Mouse (Mus musculus) kidney, embryonic 16.5 days (tissue): ENCODE measurements around the gene Phtf1. TPM values are rescaled to one million over a fixed set of nuclear protein-coding genes. Genes with fewer than 3 reads are reported as not detected.

Experiments
- ATAC-seq: fragments of 200-750 bp; cut with Nextera tagmentation; 2 replicates; pipeline ENCODE4 v1.8.0; 2017; ENCODE audit warnings: moderate TSS enrichment; ENCODE audit not compliant: low FRiP score, low TSS enrichment
- H3K27ac ChIP-seq: fragments of 300-500 bp; sonication (generic); 2 replicates; pipeline ENCODE4 v1.5.1; 2014; ENCODE audit warnings: low read length
- H3K27me3 ChIP-seq: fragments of 300-500 bp; sonication (generic); 2 replicates; pipeline ENCODE4 v1.6.1; 2014; ENCODE audit warnings: low read length, control low read depth, mixed read lengths; ENCODE audit not compliant: insufficient read depth
- H3K36me3 ChIP-seq: fragments of 300-500 bp; sonication (generic); 2 replicates; pipeline ENCODE4 v1.6.1; 2014; ENCODE audit warnings: low read length, control low read depth, mixed read lengths; ENCODE audit not compliant: insufficient read depth
- H3K4me1 ChIP-seq: fragments of 300-500 bp; sonication (generic); 2 replicates; pipeline ENCODE4 v1.6.1; 2014; ENCODE audit warnings: low read length, control low read depth, mixed read lengths; ENCODE audit not compliant: insufficient read depth
- H3K4me2 ChIP-seq: fragments of 300-500 bp; sonication (generic); replicated peaks from 2 replicates; pipeline ENCODE4 v1.6.1; 2014; ENCODE audit warnings: low read depth, low read length
- H3K4me3 ChIP-seq: fragments of 300-500 bp; sonication (generic); 2 replicates; pipeline ENCODE4 v1.5.1; 2014; ENCODE audit warnings: mild to moderate bottlenecking, low read length
- H3K9ac ChIP-seq: fragments of 300-500 bp; sonication (generic); replicated peaks from 2 replicates; pipeline ENCODE4 v1.6.1; 2014; ENCODE audit warnings: low read length
- H3K9me3 ChIP-seq: fragments of 300-500 bp; sonication (generic); 2 replicates; pipeline ENCODE4 v1.6.1; 2016; ENCODE audit warnings: low read length, control low read depth
- WGBS: fragments of 180-500 bp; shearing (Covaris S2); extraction: QIAGEN DNeasy Blood & Tissue Kit; methylation state at CpG from one replicate; pipeline ENCODE4 v1.1.7; 2014; 5-methylcytosine and 5-hydroxymethylcytosine counted together
- polyA plus RNA-seq: library from polyadenylated mRNA; unstranded; fragments of >200 nt; fragmentation: Nextera tagmentation; extraction: Ambion mirVana; gene quantifications from 2 replicates; pipeline ENCODE4 v1.2.1, GENCODE M21; 2015

Phtf1 gene
- polyA plus RNA-seq, 1 experiment from 2014 or later: 26.8 TPM

- no peaks in the 10 kb centered on the region for H3K9me3 ChIP-seq
- H3K36me3 ChIP-seq: peaks cover 30% of the 10 kb centered on the region
- no peak overlapping the region for H3K4me2 ChIP-seq
- no peaks in the 10 kb centered on the region for H3K27me3 ChIP-seq
- 94% methylated on average over 2 of the region's 2 CpGs for WGBS
- no peak for ATAC-seq
- no peaks in the 10 kb centered on the region for H3K4me1 ChIP-seq
- H3K27ac ChIP-seq: no peak overlapping the region
- no peak overlapping the region for H3K9ac ChIP-seq
- no peak overlapping the region for H3K4me3 ChIP-seq
Measured at GRCm38 (mm10) chr3:104011972-104012371, 44.1 kb downstream of the Phtf1 start.

GRCm38 (mm10) chr3:104017931-104018330 is 50.0 kb downstream of the Phtf1 start:
- 90% methylated on average over 3 of the region's 3 CpGs for WGBS
- H3K4me3 ChIP-seq: no peak overlapping the region
- ATAC-seq: no peak
- no peaks in the 10 kb centered on the region for H3K4me1 ChIP-seq
- H3K36me3 ChIP-seq: peaks cover 23% of the 10 kb centered on the region
- no peaks in the 10 kb centered on the region for H3K9me3 ChIP-seq
- H3K27me3 ChIP-seq: no peaks in the 10 kb centered on the region
- H3K4me2 ChIP-seq: no peak overlapping the region
- H3K27ac ChIP-seq: no peak overlapping the region
- H3K9ac ChIP-seq: no peak overlapping the region

- no peak overlapping the region for H3K4me3 ChIP-seq
- H3K36me3 ChIP-seq: peaks cover 22% of the 10 kb centered on the region
- ATAC-seq: no peak
- H3K4me1 ChIP-seq: no peaks in the 10 kb centered on the region
- no peak overlapping the region for H3K27ac ChIP-seq
- H3K27me3 ChIP-seq: no peaks in the 10 kb centered on the region
- H3K4me2 ChIP-seq: no peak overlapping the region
- no peaks in the 10 kb centered on the region for H3K9me3 ChIP-seq
- no peak overlapping the region for H3K9ac ChIP-seq
- 63% methylated on average over 4 of the region's 4 CpGs for WGBS
Measured at GRCm38 (mm10) chr3:104019453-104019852, 51.5 kb downstream of the Phtf1 start.

- H3K4me1 ChIP-seq: no peaks in the 10 kb centered on the region
- H3K9me3 ChIP-seq: no peaks in the 10 kb centered on the region
- no peak overlapping the region for H3K4me3 ChIP-seq
- H3K36me3 ChIP-seq: peaks cover 15% of the 10 kb centered on the region
- no peak for ATAC-seq
- no peaks in the 10 kb centered on the region for H3K27me3 ChIP-seq
- no peak overlapping the region for H3K27ac ChIP-seq
- no peak overlapping the region for H3K9ac ChIP-seq
- no peak overlapping the region for H3K4me2 ChIP-seq
- 83% methylated on average over 12 of the region's 12 CpGs for WGBS
Measured at GRCm38 (mm10) chr3:104020101-104020500, 52.2 kb downstream of the Phtf1 start.

- no peak overlapping the region for H3K27ac ChIP-seq
- no peaks in the 10 kb centered on the region for H3K36me3 ChIP-seq
- ATAC-seq: no peak
- H3K27me3 ChIP-seq: no peaks in the 10 kb centered on the region
- no peak overlapping the region for H3K4me3 ChIP-seq
- H3K9me3 ChIP-seq: no peaks in the 10 kb centered on the region
- no peaks in the 10 kb centered on the region for H3K4me1 ChIP-seq
- H3K4me2 ChIP-seq: no peak overlapping the region
- no peak overlapping the region for H3K9ac ChIP-seq
- WGBS: 39% methylated on average over 3 of the region's 3 CpGs
Measured at GRCm38 (mm10) chr3:104026938-104027337, 59.0 kb downstream of the Phtf1 start.

GRCm38 (mm10) chr3:104032086-104032485 is 64.2 kb downstream of the Phtf1 start:
- H3K4me3 ChIP-seq: no peak overlapping the region
- no peaks in the 10 kb centered on the region for H3K36me3 ChIP-seq
- 95% methylated on average over 1 of the region's 1 CpGs for WGBS
- H3K9ac ChIP-seq: no peak overlapping the region
- no peaks in the 10 kb centered on the region for H3K27me3 ChIP-seq
- no peaks in the 10 kb centered on the region for H3K4me1 ChIP-seq
- H3K9me3 ChIP-seq: no peaks in the 10 kb centered on the region
- H3K27ac ChIP-seq: no peak overlapping the region
- no peak for ATAC-seq
- H3K4me2 ChIP-seq: no peak overlapping the region

GRCm38 (mm10) chr3:104032747-104033146 is 64.8 kb downstream of the Phtf1 start:
- no peak overlapping the region for H3K27ac ChIP-seq
- H3K4me1 ChIP-seq: no peaks in the 10 kb centered on the region
- no peak overlapping the region for H3K4me2 ChIP-seq
- 96% methylated on average over 1 of the region's 1 CpGs for WGBS
- no peak for ATAC-seq
- no peaks in the 10 kb centered on the region for H3K27me3 ChIP-seq
- no peak overlapping the region for H3K4me3 ChIP-seq
- 0 out of 2 replicates have a peak, but pooled peaks cover 1% of the 10 kb centered on the region for H3K36me3 ChIP-seq
- no peak overlapping the region for H3K9ac ChIP-seq
- H3K9me3 ChIP-seq: no peaks in the 10 kb centered on the region

- no peak for ATAC-seq
- H3K4me1 ChIP-seq: no peaks in the 10 kb centered on the region
- no peaks in the 10 kb centered on the region for H3K36me3 ChIP-seq
- H3K27ac ChIP-seq: no peak overlapping the region
- no peak overlapping the region for H3K4me2 ChIP-seq
- no peaks in the 10 kb centered on the region for H3K27me3 ChIP-seq
- H3K9me3 ChIP-seq: no peaks in the 10 kb centered on the region
- no peak overlapping the region for H3K9ac ChIP-seq
- no peak overlapping the region for H3K4me3 ChIP-seq
- 57% methylated on average over 6 of the region's 6 CpGs for WGBS
Measured at GRCm38 (mm10) chr3:104059001-104059622, 91.2 kb downstream of the Phtf1 start.

GRCm38 (mm10) chr3:104069395-104069794 is 101.5 kb downstream of the Phtf1 start:
- Histone ChIP-seq H3K4me1 (no peaks in the 10 kb centered on the region), H3K4me2 (no peak overlapping the region), H3K27ac (no peak overlapping the region), H3K27me3 (no peaks in the 10 kb centered on the region), H3K4me3 (no peak overlapping the region), H3K36me3 (no peaks in the 10 kb centered on the region), H3K9ac (no peak overlapping the region), H3K9me3 (no peaks in the 10 kb centered on the region)
- ATAC-seq: no peak
